Mouse (Mus musculus): Measurements from ENCODE around the gene Kctd4.

Gene Kctd4

GRCm38 (mm10) chr14:75990936-75991335, 36.1 kb downstream of the Kctd4 start:
- no peak for DNase-seq (ENCODE audit: low spot score in 2 of 2)

- no peak for DNase-seq (ENCODE audit: low spot score in 2 of 2)
Observed at GRCm38 (mm10) chr14:75992371-75992770, 37.6 kb downstream of the Kctd4 start.

GRCm38 (mm10) chr14:75998082-75998481, 43.3 kb downstream of the Kctd4 start:
- DNase-seq (ENCODE audit: low spot score in 2 of 2), result no peak

GRCm38 (mm10) chr14:76001781-76002180, 47.0 kb downstream of the Kctd4 start:
- no peak for DNase-seq (ENCODE audit: low spot score in 2 of 2)

- DNase-seq (ENCODE audit: low spot score in 2 of 2), result no peak
Observed at GRCm38 (mm10) chr14:76005011-76005410, 50.2 kb downstream of the Kctd4 start.

- no peak for DNase-seq (ENCODE audit: low spot score in 2 of 2)
Observed at GRCm38 (mm10) chr14:76008174-76008573, 53.4 kb downstream of the Kctd4 start.

- DNase-seq (ENCODE audit: low spot score in 2 of 2), result no peak
Observed at GRCm38 (mm10) chr14:76009185-76009584, 54.4 kb downstream of the Kctd4 start.

- peak; percentile 80 to 94 for DNase-seq (ENCODE audit: low spot score in 2 of 2)
Observed at GRCm38 (mm10) chr14:76010102-76011061, 55.6 kb downstream of the Kctd4 start, which contains the start of gene Gtf2f2. Gene Gtf2f2 (minus strand): TSS chr14:76010865.

GRCm38 (mm10) chr14:76011062-76011457, 56.3 kb downstream of the Kctd4 start:
- no peak for DNase-seq (ENCODE audit: low spot score in 2 of 2)

- DNase-seq (ENCODE audit: low spot score in 2 of 2), result no peak
Observed at GRCm38 (mm10) chr14:76014331-76014730, 59.5 kb downstream of the Kctd4 start.

Measured in left cerebral cortex, adult 9 months (tissue).